Mouse (Mus musculus): ENCODE data around the gene Zfp598. TPM values are rescaled to one million over a fixed set of nuclear protein-coding genes. Genes with fewer than 3 reads are reported as not detected.

The Zfp598 gene
- polyA plus RNA-seq, 1 experiment = 98.9 TPM

GRCm38 (mm10) chr17:24667416-24667815 lies 2.1 kb upstream of the Zfp598 start:
- TF ChIP-seq GATA1 (IDR thresholded peaks at IDR 0.05; ENCODE audit: low read length) = no peak

DNA sequence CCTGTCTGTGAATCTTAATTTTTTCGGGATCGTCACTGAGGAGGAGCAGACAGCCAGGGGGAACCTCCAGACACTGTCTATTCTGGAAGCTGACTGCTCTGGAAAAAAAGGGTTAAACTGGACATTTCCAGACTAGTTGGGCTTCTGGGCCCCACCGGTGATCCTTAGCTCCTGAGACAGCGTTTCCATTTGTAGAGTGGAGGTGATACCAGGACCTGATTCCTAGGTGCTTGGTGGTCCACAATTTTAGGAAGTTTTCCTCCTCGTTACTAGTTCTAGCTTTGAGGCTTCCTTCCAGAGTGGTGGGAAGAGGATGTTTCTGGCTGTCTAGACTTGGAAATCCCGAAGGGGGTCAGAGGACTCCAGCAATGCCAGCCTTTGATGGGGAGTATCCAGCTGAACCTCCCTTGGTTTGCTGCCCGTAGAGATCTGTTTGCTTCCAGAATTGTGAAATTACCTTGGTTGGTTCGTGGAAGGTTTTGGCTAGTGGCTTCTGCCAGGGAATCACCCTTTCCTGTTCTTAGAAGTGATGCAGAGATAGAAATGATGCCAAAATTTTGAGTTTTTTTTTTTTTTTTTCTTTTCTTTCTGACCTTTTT lies 858 bp downstream of the Zfp598 start:
- TF ChIP-seq GATA1 (IDR thresholded peaks at IDR 0.05; ENCODE audit: low read length) = no peak

DNA sequence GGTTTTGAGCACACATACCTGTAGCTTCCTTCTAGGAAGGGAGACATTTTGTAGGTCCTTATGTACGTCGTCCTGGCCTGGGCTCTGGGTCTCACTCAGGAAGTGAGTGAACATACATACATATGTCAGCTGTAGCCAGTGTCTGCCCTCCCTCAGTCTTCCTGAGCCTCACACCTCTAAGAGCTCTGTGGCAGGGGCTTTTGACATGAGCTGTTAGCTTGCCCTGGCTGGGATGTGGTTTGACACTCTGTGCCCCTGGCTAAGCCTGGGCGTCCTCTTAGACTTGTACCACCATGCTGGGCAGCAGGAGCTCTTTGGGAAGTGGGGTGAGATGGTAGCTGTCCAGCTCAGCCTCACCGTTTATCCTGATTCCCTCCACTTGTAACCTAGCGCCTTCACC lies 1.9 kb downstream of the Zfp598 start:
- TF ChIP-seq GATA1 (IDR thresholded peaks at IDR 0.05; ENCODE audit: low read length) = no peak

GRCm38 (mm10) chr17:24672141-24672540 lies 2.7 kb downstream of the Zfp598 start:
- no peak for TF ChIP-seq GATA1 (IDR thresholded peaks at IDR 0.05; ENCODE audit: low read length)

GRCm38 (mm10) chr17:24674277-24674676 lies 4.8 kb downstream of the Zfp598 start:
- no peak for TF ChIP-seq GATA1 (IDR thresholded peaks at IDR 0.05; ENCODE audit: low read length)

DNA sequence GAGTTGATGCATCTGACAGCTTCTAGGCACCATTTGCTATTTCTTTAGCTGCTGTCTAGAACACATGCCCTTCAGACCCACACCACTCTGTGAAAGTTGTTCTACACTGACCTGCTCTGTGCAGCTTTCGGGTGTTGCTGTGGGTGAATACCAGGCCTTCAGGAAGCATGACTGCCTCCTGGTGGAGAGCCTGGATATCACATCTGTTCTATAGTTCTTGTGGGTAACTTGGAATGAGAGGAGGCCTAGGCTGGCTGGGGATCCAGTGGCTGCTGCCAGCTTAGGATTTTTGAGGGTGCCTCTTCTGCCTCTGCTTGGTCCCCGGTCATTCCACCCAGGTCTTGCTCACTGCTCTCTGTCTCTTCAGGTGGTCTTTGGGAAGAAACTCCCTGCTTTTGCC lies 6.7 kb downstream of the Zfp598 start:
- TF ChIP-seq GATA1 (IDR thresholded peaks at IDR 0.05; ENCODE audit: low read length) = no peak

- TF ChIP-seq GATA1 (IDR thresholded peaks at IDR 0.05; ENCODE audit: low read length) = no peak
Observed at GRCm38 (mm10) chr17:24676877-24677276, 7.4 kb downstream of the Zfp598 start.

- no peak for TF ChIP-seq GATA1 (IDR thresholded peaks at IDR 0.05; ENCODE audit: low read length)
Observed at GRCm38 (mm10) chr17:24677500-24678080, 8.1 kb downstream of the Zfp598 start.

DNA sequence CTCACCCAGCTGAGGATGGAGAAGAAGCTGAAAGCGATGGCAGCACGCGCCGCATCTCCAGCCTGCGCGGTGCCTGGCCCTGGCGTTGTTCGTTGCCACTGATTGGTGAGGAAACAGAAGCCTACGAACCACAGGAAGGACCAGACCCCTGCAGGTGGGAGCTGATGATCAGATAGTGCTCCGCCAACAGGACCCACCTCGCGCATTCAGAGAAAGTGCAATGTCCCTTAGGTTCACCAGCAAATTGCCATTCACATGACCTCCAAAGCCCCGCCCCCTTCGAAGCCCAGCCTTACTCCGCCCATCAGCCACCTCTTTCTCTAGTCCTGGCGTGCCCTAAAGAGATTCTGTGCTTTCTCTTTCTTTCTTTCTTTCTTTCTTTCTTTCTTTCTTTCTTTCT lies 17.0 kb downstream of the Zfp598 start:
- no peak for TF ChIP-seq GATA1 (IDR thresholded peaks at IDR 0.05; ENCODE audit: low read length)

GRCm38 (mm10) chr17:24687146-24687595 lies 17.7 kb downstream of the Zfp598 start:
- TF ChIP-seq GATA1 (IDR thresholded peaks at IDR 0.05; ENCODE audit: low read length) = no peak

DNA sequence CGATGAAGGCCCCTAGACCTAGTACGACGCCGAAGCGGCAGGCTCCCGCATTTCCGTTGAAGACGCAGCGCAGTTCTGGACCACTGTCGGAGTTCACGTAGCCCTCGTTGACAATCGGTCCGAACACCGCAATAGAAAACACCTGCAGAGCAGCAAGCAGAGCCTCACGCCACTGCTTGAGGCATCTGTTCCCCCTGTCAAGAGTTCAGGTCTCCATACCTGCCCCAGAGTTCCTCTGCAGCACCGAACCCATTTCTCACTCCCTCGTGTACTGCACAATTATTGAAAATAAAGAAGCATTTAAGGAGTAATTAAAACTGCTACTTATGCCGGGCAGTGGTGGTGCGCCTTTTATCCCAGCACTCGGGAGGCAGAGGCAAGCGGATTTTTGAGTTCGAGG lies 18.1 kb downstream of the Zfp598 start:
- no peak for TF ChIP-seq GATA1 (IDR thresholded peaks at IDR 0.05; ENCODE audit: low read length)

- no peak for TF ChIP-seq GATA1 (IDR thresholded peaks at IDR 0.05; ENCODE audit: low read length)
Observed at GRCm38 (mm10) chr17:24689251-24690081, 20.0 kb downstream of the Zfp598 start, which contains the start of gene Syngr3. TSS of gene Syngr3 (minus strand) at chr17:24689955.

DNA sequence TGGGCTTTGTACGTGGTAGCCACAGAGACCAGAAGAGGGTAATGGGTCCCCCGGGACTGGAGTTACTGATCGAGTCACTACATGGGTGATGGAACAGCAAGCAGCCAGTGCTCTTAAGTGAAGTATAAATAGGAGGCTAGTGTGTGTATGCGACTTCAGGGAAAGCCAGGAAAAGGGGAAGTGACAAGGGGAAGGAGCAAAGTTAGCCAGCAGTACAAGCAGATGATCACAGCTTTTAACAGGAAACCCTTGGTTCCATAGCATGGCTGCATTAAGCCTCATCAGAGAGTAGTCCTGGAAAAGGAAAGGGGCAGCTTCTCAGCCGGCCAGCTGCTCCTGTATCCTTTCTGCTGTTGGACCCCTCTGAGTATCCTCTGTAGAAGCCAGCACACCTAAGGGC lies 22.9 kb downstream of the Zfp598 start:
- no peak for TF ChIP-seq GATA1 (IDR thresholded peaks at IDR 0.05; ENCODE audit: low read length)

- TF ChIP-seq GATA1 (IDR thresholded peaks at IDR 0.05; ENCODE audit: low read length) = no peak
Observed at GRCm38 (mm10) chr17:24695326-24696010, 26.0 kb downstream of the Zfp598 start.

GRCm38 (mm10) chr17:24696011-24696697 lies 26.7 kb downstream of the Zfp598 start, which contains the start of the genes Gfer and Noxo1:
TSS of gene Gfer (minus strand) at chr17:24696156.
TSS of gene Noxo1 (plus strand) at chr17:24696234.
- TF ChIP-seq GATA1 (IDR thresholded peaks at IDR 0.05; ENCODE audit: low read length) = no peak

Measured in G1E-ER4 (cell line).